Mouse (Mus musculus) bone marrow, adult 2 months (tissue): ENCODE results near the gene Rapgef5. TPM values are rescaled to one million over a fixed set of nuclear protein-coding genes. Genes with fewer than 3 reads are reported as not detected.

Source experiments
- H3K27ac ChIP-seq: fragments of 200-500 bp; 2 replicates; pipeline ENCODE4 v1.5.1; 2012; ENCODE audit warnings: low read depth, mild to moderate bottlenecking, control low read depth, inconsistent platforms, low read length; ENCODE audit not compliant: control insufficient read depth, poor library complexity, insufficient read depth
- H3K4me1 ChIP-seq: fragments of 200-500 bp; 2 replicates; pipeline ENCODE4 v1.6.1; 2011; ENCODE audit warnings: low read length; ENCODE audit not compliant: control insufficient read depth, insufficient read depth
- H3K4me3 ChIP-seq: fragments of 200-500 bp; replicated peaks from 2 replicates; pipeline ENCODE3; 2011; ENCODE audit warnings: mild to moderate bottlenecking, low read depth, low read length, control low read depth; ENCODE audit not compliant: control insufficient read depth
- CTCF ChIP-seq: fragments of 200-500 bp; IDR thresholded peaks from 2 replicates; pipeline ENCODE4 v1.5.1; 2011; ENCODE audit warnings: low read length, control low read depth; ENCODE audit not compliant: control insufficient read depth, insufficient read depth
- POLR2A ChIP-seq: fragments of 200-500 bp; IDR thresholded peaks from 2 replicates; pipeline ENCODE4 v1.6.1; 2011; ENCODE audit warnings: low read depth, mild to moderate bottlenecking, control low read depth, low read length, borderline replicate concordance; ENCODE audit not compliant: control insufficient read depth
- WGBS: fragments of 180-500 bp; shearing (Covaris S2); methylation state at CpG from one replicate; pipeline ENCODE4 v1.1.7; 2018; 5-methylcytosine and 5-hydroxymethylcytosine counted together
- polyA plus RNA-seq: library from polyadenylated mRNA; stranded (reverse); fragments of >200 nt; gene quantifications from 2 replicates; pipeline ENCODE4 v1.2.4, GENCODE M21; 2011; ENCODE audit warnings: low replicate concordance; ENCODE audit not compliant: missing spikeins, insufficient read depth, insufficient read length

Rapgef5 gene
- polyA plus RNA-seq, 1 experiment, result 3.2 TPM

GRCm38 (mm10) chr12:117636139-117636772, 120.0 kb downstream of the Rapgef5 start:
- Histone ChIP-seq H3K4me1 (no peaks in the 10 kb centered on the region; the same call in 1 of the 2 replicates), H3K4me3 (no peak overlapping the region), H3K27ac (no peak overlapping the region)
- WGBS, result 81% methylated on average over 2 of the region's 2 CpGs
- no peak for TF ChIP-seq POLR2A
- TF ChIP-seq CTCF, result no peak

DNA sequence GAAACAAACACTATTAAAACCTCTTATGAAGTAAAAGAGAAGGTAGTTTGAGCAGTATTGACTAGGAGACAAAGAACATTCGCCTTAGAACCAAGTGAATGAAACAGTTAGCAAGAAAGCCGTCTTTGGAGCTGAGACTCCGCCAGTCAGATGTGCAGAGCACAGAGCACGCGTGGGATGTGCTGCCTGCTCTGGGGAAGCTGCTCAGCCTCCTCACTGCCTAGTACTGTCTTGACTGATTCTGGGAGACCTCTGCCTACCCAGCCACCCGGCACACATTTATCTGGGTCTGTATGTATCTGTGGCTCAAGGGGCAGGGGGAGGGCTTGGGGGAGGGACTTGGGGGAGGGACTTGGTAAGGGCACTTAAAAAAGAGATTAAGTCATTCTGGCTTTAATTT, 120.7 kb downstream of the Rapgef5 start:
- 89% methylated on average over 6 of the region's 6 CpGs for WGBS
- H3K4me3 ChIP-seq, result no peak overlapping the region
- no peak for TF ChIP-seq CTCF
- no peak for TF ChIP-seq POLR2A

DNA sequence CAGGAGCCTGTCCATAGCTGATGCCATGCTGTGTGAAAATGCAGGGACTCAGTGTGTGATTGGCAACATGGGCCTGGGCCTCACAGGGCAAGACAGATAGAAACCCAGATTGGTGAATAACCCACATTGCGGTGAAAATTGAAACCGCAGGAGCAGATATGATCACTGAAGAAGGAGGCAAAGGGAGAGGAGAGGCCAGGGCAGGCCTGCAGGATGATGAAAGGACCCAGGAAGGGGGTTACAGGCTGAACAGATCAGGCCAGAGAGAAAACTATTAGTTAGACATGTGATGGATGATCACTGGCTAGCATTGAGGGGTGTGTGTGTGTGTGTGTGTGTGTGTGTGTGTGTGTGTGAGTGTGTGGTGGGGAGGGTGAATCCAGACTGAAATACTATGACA, 122.6 kb downstream of the Rapgef5 start:
- Histone ChIP-seq H3K4me3 (no peak overlapping the region), H3K27ac (peak overlapping the region; percentile 1; the same call in 1 of the 2 replicates), H3K4me1 (no peaks in the 10 kb centered on the region)
- WGBS, result 42% methylated on average over 2 of the region's 2 CpGs
- TF ChIP-seq POLR2A (no peak), CTCF (no peak)

More for the DNA sequence above, 120.7 kb downstream of the Rapgef5 start:
- no peaks in the 10 kb centered on the region for H3K4me1 ChIP-seq
- no peak overlapping the region for H3K27ac ChIP-seq

GRCm38 (mm10) chr12:117639356-117640121, 123.3 kb downstream of the Rapgef5 start:
- TF ChIP-seq POLR2A (no peak), CTCF (no peak)
- Histone ChIP-seq H3K4me3 (no peak overlapping the region), H3K27ac (peak overlapping the region; percentile 1; the same call in 1 of the 2 replicates), H3K4me1 (no peaks in the 10 kb centered on the region)
- 45% methylated on average over 6 of the region's 6 CpGs for WGBS

GRCm38 (mm10) chr12:117642512-117642911, 126.2 kb downstream of the Rapgef5 start:
- H3K4me1 ChIP-seq, result no peaks in the 10 kb centered on the region
- TF ChIP-seq CTCF (no peak), POLR2A (no peak)
- no peak overlapping the region for H3K27ac ChIP-seq
- no peak overlapping the region for H3K4me3 ChIP-seq
- 70% methylated on average over 2 of the region's 2 CpGs for WGBS

DNA sequence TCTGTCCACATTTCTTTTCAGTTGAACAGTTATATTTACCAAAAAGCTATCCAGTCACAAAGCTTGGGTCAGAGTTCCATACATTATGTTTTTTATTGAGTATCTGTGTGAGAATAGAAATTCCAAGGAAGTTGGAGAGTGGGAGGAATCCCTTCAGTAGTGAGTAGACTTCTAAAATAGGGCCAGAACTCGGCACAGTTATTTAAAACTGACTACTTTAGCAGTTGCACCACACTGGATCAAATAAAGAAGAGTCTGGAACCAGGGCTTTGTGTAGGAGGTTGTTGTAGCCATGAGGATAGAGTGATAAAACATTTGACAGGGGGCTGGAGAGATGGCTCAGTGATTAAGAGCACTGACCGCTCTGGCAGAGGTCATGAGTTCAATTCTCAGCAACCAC, 129.5 kb downstream of the Rapgef5 start:
- H3K4me3 ChIP-seq, result no peak overlapping the region
- TF ChIP-seq POLR2A (no peak), CTCF (no peak)
- no peaks in the 10 kb centered on the region; the same call in 1 of the 2 replicates for H3K4me1 ChIP-seq
- 75% methylated on average over 2 of the region's 2 CpGs for WGBS
- no peak overlapping the region for H3K27ac ChIP-seq

DNA sequence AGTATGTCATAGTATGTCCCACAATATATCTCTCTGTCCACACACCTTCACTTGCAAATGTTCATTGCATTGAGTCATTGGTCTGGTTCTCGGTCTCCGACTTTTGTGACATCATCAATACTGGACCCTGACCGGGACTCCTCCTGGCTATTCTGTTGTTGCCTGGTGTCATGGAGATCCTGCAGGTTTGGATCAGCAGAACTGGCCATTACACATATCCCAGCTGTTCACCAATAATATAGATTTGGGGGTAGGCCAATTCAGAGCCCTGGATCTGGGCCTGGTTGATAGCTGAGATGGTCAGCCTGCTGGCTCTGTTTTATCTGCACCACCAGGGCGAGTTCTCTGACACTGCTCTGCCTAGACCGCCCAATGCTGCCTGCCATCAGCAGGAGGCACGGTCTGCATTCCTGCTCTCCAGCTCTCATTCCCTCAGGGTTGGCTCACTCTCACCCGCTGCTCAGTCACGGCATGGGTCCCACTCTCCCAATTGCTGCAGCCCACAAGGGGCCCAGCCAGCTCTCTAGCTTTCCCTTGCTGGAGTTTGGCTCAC, 137.7 kb downstream of the Rapgef5 start:
- 83% methylated on average over 8 of the region's 8 CpGs for WGBS
- no peak overlapping the region for H3K4me3 ChIP-seq
- no peak overlapping the region for H3K27ac ChIP-seq
- TF ChIP-seq CTCF, result no peak
- no peak for TF ChIP-seq POLR2A
- H3K4me1 ChIP-seq, result no peaks in the 10 kb centered on the region; the same call in 1 of the 2 replicates

DNA sequence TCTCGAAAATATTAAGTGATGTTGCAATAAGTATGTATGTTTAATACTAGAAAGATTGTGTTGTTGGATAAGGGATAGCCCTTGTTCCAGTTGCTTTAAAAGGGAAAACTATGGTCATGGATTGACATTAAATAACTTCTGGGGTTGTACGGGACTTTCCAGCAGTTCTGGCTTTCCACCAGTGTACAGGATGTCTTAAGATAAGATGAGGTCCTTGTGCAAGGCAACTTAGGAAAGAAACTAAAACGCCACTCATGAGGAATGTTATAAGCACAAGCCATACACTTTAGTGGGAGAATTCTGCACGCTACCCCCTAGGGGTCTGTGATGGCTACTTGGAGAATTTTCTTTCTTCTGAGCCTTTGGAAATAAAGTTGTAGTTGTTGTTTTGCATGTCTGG, 140.7 kb downstream of the Rapgef5 start:
- H3K27ac ChIP-seq, result no peak overlapping the region
- no peaks in the 10 kb centered on the region for H3K4me1 ChIP-seq
- no peak overlapping the region for H3K4me3 ChIP-seq
- 76% methylated on average over 4 of the region's 4 CpGs for WGBS
- TF ChIP-seq CTCF, result no peak
- no peak for TF ChIP-seq POLR2A
